Mouse (Mus musculus): Measurements from ENCODE around the gene Nr2c2ap. TPM values are rescaled to one million over a fixed set of nuclear protein-coding genes. Genes with fewer than 3 reads are reported as not detected.

Nr2c2ap gene
- polyA plus RNA-seq, 1 experiment, result 0.41 TPM

GRCm38 (mm10) chr8:70092786-70093185 is 38.3 kb upstream of the Nr2c2ap start:
- no peaks in the 10 kb centered on the region for H3K4me1 ChIP-seq (ENCODE audit: control insufficient read depth)
- no peaks in the 10 kb centered on the region for H3K36me3 ChIP-seq (ENCODE audit: control insufficient read depth)
- TF ChIP-seq GATA1 (IDR thresholded peaks at IDR 0.05; ENCODE audit: low read length), result no peak
- no peak for TF ChIP-seq TAL1 (IDR thresholded peaks at IDR 0.05; ENCODE audit: low read length)
- H3K4me3 ChIP-seq (replicated peaks), result no peak overlapping the region
- peaks cover 29% of the 10 kb centered on the region for H3K27me3 ChIP-seq (ENCODE audit: control insufficient read depth)
- H3K9me3 ChIP-seq (ENCODE audit: control insufficient read depth, low read length), result no peaks in the 10 kb centered on the region

- no peak overlapping the region for H3K4me3 ChIP-seq (replicated peaks)
- H3K36me3 ChIP-seq (ENCODE audit: control insufficient read depth), result no peaks in the 10 kb centered on the region
- no peaks in the 10 kb centered on the region for H3K9me3 ChIP-seq (ENCODE audit: control insufficient read depth, low read length)
- TF ChIP-seq TAL1 (IDR thresholded peaks at IDR 0.05; ENCODE audit: low read length) (no peak), GATA1 (IDR thresholded peaks at IDR 0.05; ENCODE audit: low read length) (no peak)
- no peaks in the 10 kb centered on the region; the same call in 1 of the 2 replicates for H3K27me3 ChIP-seq (ENCODE audit: control insufficient read depth)
- no peaks in the 10 kb centered on the region for H3K4me1 ChIP-seq (ENCODE audit: control insufficient read depth)
Observed at GRCm38 (mm10) chr8:70099276-70099675, 31.9 kb upstream of the Nr2c2ap start.

GRCm38 (mm10) chr8:70100241-70100640 is 30.9 kb upstream of the Nr2c2ap start:
- no peak for TF ChIP-seq GATA1 (IDR thresholded peaks at IDR 0.05; ENCODE audit: low read length)
- no peak for TF ChIP-seq TAL1 (IDR thresholded peaks at IDR 0.05; ENCODE audit: low read length)
- H3K4me3 ChIP-seq (replicated peaks), result no peak overlapping the region
- H3K27me3 ChIP-seq (ENCODE audit: control insufficient read depth), result no peaks in the 10 kb centered on the region; the same call in 1 of the 2 replicates

GRCm38 (mm10) chr8:70104506-70104905 is 26.6 kb upstream of the Nr2c2ap start:
- Histone ChIP-seq H3K36me3 (ENCODE audit: control insufficient read depth) (no peaks in the 10 kb centered on the region), H3K27me3 (ENCODE audit: control insufficient read depth) (peaks cover 7% of the 10 kb centered on the region), H3K4me3 (replicated peaks) (no peak overlapping the region), H3K4me1 (ENCODE audit: control insufficient read depth) (no peaks in the 10 kb centered on the region), H3K9me3 (ENCODE audit: control insufficient read depth, low read length) (no peaks in the 10 kb centered on the region)
- no peak for TF ChIP-seq GATA1 (IDR thresholded peaks at IDR 0.05; ENCODE audit: low read length)
- no peak for TF ChIP-seq TAL1 (IDR thresholded peaks at IDR 0.05; ENCODE audit: low read length)

More at GRCm38 (mm10) chr8:70100241-70100640, 30.9 kb upstream of the Nr2c2ap start:
- Histone ChIP-seq H3K9me3 (ENCODE audit: control insufficient read depth, low read length) (no peaks in the 10 kb centered on the region), H3K36me3 (ENCODE audit: control insufficient read depth) (no peaks in the 10 kb centered on the region), H3K4me1 (ENCODE audit: control insufficient read depth) (no peaks in the 10 kb centered on the region)

- no peak for TF ChIP-seq GATA1 (IDR thresholded peaks at IDR 0.05; ENCODE audit: low read length)
- Histone ChIP-seq H3K4me1 (ENCODE audit: control insufficient read depth) (no peaks in the 10 kb centered on the region), H3K36me3 (ENCODE audit: control insufficient read depth) (no peaks in the 10 kb centered on the region), H3K9me3 (ENCODE audit: control insufficient read depth, low read length) (no peaks in the 10 kb centered on the region), H3K27me3 (ENCODE audit: control insufficient read depth) (peaks cover 12% of the 10 kb centered on the region), H3K4me3 (replicated peaks) (no peak overlapping the region)
Observed at GRCm38 (mm10) chr8:70104922-70105321, 26.2 kb upstream of the Nr2c2ap start.

- H3K27me3 ChIP-seq (ENCODE audit: control insufficient read depth), result peaks cover 67% of the 10 kb centered on the region
- no peak for TF ChIP-seq GATA1 (IDR thresholded peaks at IDR 0.05; ENCODE audit: low read length)
- TF ChIP-seq TAL1 (IDR thresholded peaks at IDR 0.05; ENCODE audit: low read length), result no peak
- H3K9me3 ChIP-seq (ENCODE audit: control insufficient read depth, low read length), result peaks cover 3% of the 10 kb centered on the region; the same call in 1 of the 2 replicates
- no peaks in the 10 kb centered on the region for H3K4me1 ChIP-seq (ENCODE audit: control insufficient read depth)
- no peaks in the 10 kb centered on the region for H3K36me3 ChIP-seq (ENCODE audit: control insufficient read depth)
- no peak overlapping the region for H3K4me3 ChIP-seq (replicated peaks)
Observed at GRCm38 (mm10) chr8:70110451-70110850, 20.7 kb upstream of the Nr2c2ap start.

- TF ChIP-seq TAL1 (IDR thresholded peaks at IDR 0.05; ENCODE audit: low read length) (no peak), GATA1 (IDR thresholded peaks at IDR 0.05; ENCODE audit: low read length) (no peak)
- Histone ChIP-seq H3K9me3 (ENCODE audit: control insufficient read depth, low read length) (peaks cover 3% of the 10 kb centered on the region; the same call in 1 of the 2 replicates), H3K4me1 (ENCODE audit: control insufficient read depth) (no peaks in the 10 kb centered on the region), H3K4me3 (replicated peaks) (no peak overlapping the region), H3K27me3 (ENCODE audit: control insufficient read depth) (peaks cover 69% of the 10 kb centered on the region), H3K36me3 (ENCODE audit: control insufficient read depth) (no peaks in the 10 kb centered on the region)
Observed at GRCm38 (mm10) chr8:70111192-70111795, 19.8 kb upstream of the Nr2c2ap start.

- H3K9me3 ChIP-seq (ENCODE audit: control insufficient read depth, low read length), result peaks cover 3% of the 10 kb centered on the region; the same call in 1 of the 2 replicates
- no peaks in the 10 kb centered on the region for H3K36me3 ChIP-seq (ENCODE audit: control insufficient read depth)
- no peak for TF ChIP-seq TAL1 (IDR thresholded peaks at IDR 0.05; ENCODE audit: low read length)
- no peak for TF ChIP-seq GATA1 (IDR thresholded peaks at IDR 0.05; ENCODE audit: low read length)
- H3K27me3 ChIP-seq (ENCODE audit: control insufficient read depth), result peaks cover 81% of the 10 kb centered on the region
- no peaks in the 10 kb centered on the region for H3K4me1 ChIP-seq (ENCODE audit: control insufficient read depth)
- H3K4me3 ChIP-seq (replicated peaks), result no peak overlapping the region
Observed at GRCm38 (mm10) chr8:70112401-70113016, 18.6 kb upstream of the Nr2c2ap start.

GRCm38 (mm10) chr8:70114488-70114887 is 16.6 kb upstream of the Nr2c2ap start:
- H3K27me3 ChIP-seq (ENCODE audit: control insufficient read depth), result peaks cover 98% of the 10 kb centered on the region

More at GRCm38 (mm10) chr8:70114488-70114887, 16.6 kb upstream of the Nr2c2ap start:
- no peak overlapping the region for H3K4me3 ChIP-seq (replicated peaks)
- H3K4me1 ChIP-seq (ENCODE audit: control insufficient read depth), result no peaks in the 10 kb centered on the region
- TF ChIP-seq GATA1 (IDR thresholded peaks at IDR 0.05; ENCODE audit: low read length), result no peak
- TF ChIP-seq TAL1 (IDR thresholded peaks at IDR 0.05; ENCODE audit: low read length), result no peak
- H3K9me3 ChIP-seq (ENCODE audit: control insufficient read depth, low read length), result peaks cover 3% of the 10 kb centered on the region; the same call in 1 of the 2 replicates
- no peaks in the 10 kb centered on the region for H3K36me3 ChIP-seq (ENCODE audit: control insufficient read depth)

Data from erythroblast, embryonic 14.5 days (primary cell).